Mouse (Mus musculus): ENCODE data around the gene Ube2ql1. TPM values are rescaled to one million over a fixed set of nuclear protein-coding genes. Genes with fewer than 3 reads are reported as not detected.

Ube2ql1 gene
- polyA plus RNA-seq, 1 experiment from 2014 or later = 73.1 TPM

GRCm38 (mm10) chr13:69752875-69753274, 13.2 kb upstream of the Ube2ql1 start:
- Histone ChIP-seq H3K4me3 (ENCODE audit: low read depth, low read length) (no peak overlapping the region), H3K4me2 (ENCODE audit: low read depth, low read length) (no peak overlapping the region), H3K27me3 (ENCODE audit: control insufficient read depth, insufficient read depth, low read length) (no peaks in the 10 kb centered on the region), H3K27ac (ENCODE audit: low read depth, low read length) (no peak overlapping the region), H3K4me1 (ENCODE audit: control insufficient read depth, insufficient read depth, low read length) (no peaks in the 10 kb centered on the region), H3K9ac (replicated peaks; ENCODE audit: low read depth, low read length) (no peak overlapping the region), H3K9me3 (ENCODE audit: control insufficient read depth, low read length) (no peaks in the 10 kb centered on the region), H3K36me3 (ENCODE audit: control insufficient read depth, insufficient read depth, low read length) (no peaks in the 10 kb centered on the region)
- WGBS = 85% methylated on average over 2 of the region's 2 CpGs
- no peak for ATAC-seq (ENCODE audit: low read depth)

GRCm38 (mm10) chr13:69751510-69751909, 11.8 kb upstream of the Ube2ql1 start:
- no peaks in the 10 kb centered on the region for H3K36me3 ChIP-seq (ENCODE audit: control insufficient read depth, insufficient read depth, low read length)
- no peak overlapping the region for H3K4me3 ChIP-seq (ENCODE audit: low read depth, low read length)
- H3K9ac ChIP-seq (replicated peaks; ENCODE audit: low read depth, low read length) = no peak overlapping the region
- H3K9me3 ChIP-seq (ENCODE audit: control insufficient read depth, low read length) = no peaks in the 10 kb centered on the region
- WGBS = 89% methylated on average over 6 of the region's 6 CpGs
- no peaks in the 10 kb centered on the region for H3K4me1 ChIP-seq (ENCODE audit: control insufficient read depth, insufficient read depth, low read length)
- no peak overlapping the region for H3K27ac ChIP-seq (ENCODE audit: low read depth, low read length)
- no peak for ATAC-seq (ENCODE audit: low read depth)
- H3K27me3 ChIP-seq (ENCODE audit: control insufficient read depth, insufficient read depth, low read length) = no peaks in the 10 kb centered on the region
- no peak overlapping the region for H3K4me2 ChIP-seq (ENCODE audit: low read depth, low read length)

GRCm38 (mm10) chr13:69748756-69749155, 9.1 kb upstream of the Ube2ql1 start:
- 46% methylated on average over 4 of the region's 4 CpGs for WGBS
- H3K9ac ChIP-seq (replicated peaks; ENCODE audit: low read depth, low read length) = no peak overlapping the region
- no peaks in the 10 kb centered on the region for H3K36me3 ChIP-seq (ENCODE audit: control insufficient read depth, insufficient read depth, low read length)
- H3K27ac ChIP-seq (ENCODE audit: low read depth, low read length) = no peak overlapping the region
- no peaks in the 10 kb centered on the region for H3K27me3 ChIP-seq (ENCODE audit: control insufficient read depth, insufficient read depth, low read length)
- H3K9me3 ChIP-seq (ENCODE audit: control insufficient read depth, low read length) = no peaks in the 10 kb centered on the region
- H3K4me2 ChIP-seq (ENCODE audit: low read depth, low read length) = no peak overlapping the region
- H3K4me3 ChIP-seq (ENCODE audit: low read depth, low read length) = no peak overlapping the region
- no peaks in the 10 kb centered on the region for H3K4me1 ChIP-seq (ENCODE audit: control insufficient read depth, insufficient read depth, low read length)
- ATAC-seq (ENCODE audit: low read depth) = no peak

- 2% methylated on average over 29 of the region's 29 CpGs for WGBS
- H3K27ac ChIP-seq (ENCODE audit: low read depth, low read length) = peak overlapping the region; percentile 82
- H3K9me3 ChIP-seq (ENCODE audit: control insufficient read depth, low read length) = no peaks in the 10 kb centered on the region
- H3K27me3 ChIP-seq (ENCODE audit: control insufficient read depth, insufficient read depth, low read length) = no peaks in the 10 kb centered on the region
- peak overlapping the region; percentile 83 for H3K4me3 ChIP-seq (ENCODE audit: low read depth, low read length)
- H3K4me1 ChIP-seq (ENCODE audit: control insufficient read depth, insufficient read depth, low read length) = no peaks in the 10 kb centered on the region
- H3K9ac ChIP-seq (replicated peaks; ENCODE audit: low read depth, low read length) = peak overlapping the region; percentile 59
- H3K36me3 ChIP-seq (ENCODE audit: control insufficient read depth, insufficient read depth, low read length) = no peaks in the 10 kb centered on the region
- peak; percentile 49 for ATAC-seq (ENCODE audit: low read depth)
- peak overlapping the region; percentile 89 for H3K4me2 ChIP-seq (ENCODE audit: low read depth, low read length)
Measured at GRCm38 (mm10) chr13:69740331-69741285, 919 bp upstream of the Ube2ql1 start.

GRCm38 (mm10) chr13:69739091-69739758, 464 bp downstream of the Ube2ql1 start:
- Histone ChIP-seq H3K4me1 (ENCODE audit: control insufficient read depth, insufficient read depth, low read length) (peaks cover 13% of the 10 kb centered on the region), H3K9me3 (ENCODE audit: control insufficient read depth, low read length) (no peaks in the 10 kb centered on the region), H3K9ac (replicated peaks; ENCODE audit: low read depth, low read length) (peak overlapping the region; percentile 90), H3K27me3 (ENCODE audit: control insufficient read depth, insufficient read depth, low read length) (no peaks in the 10 kb centered on the region), H3K4me3 (ENCODE audit: low read depth, low read length) (peak overlapping the region; percentile 83), H3K36me3 (ENCODE audit: control insufficient read depth, insufficient read depth, low read length) (no peaks in the 10 kb centered on the region), H3K27ac (ENCODE audit: low read depth, low read length) (peak overlapping the region; percentile 98), H3K4me2 (ENCODE audit: low read depth, low read length) (peak overlapping the region; percentile 89)
- WGBS = under 1% methylated on average over 72 of the region's 78 CpGs
- peak; percentile 68 for ATAC-seq (ENCODE audit: low read depth)

- Histone ChIP-seq H3K9me3 (ENCODE audit: control insufficient read depth, low read length) (no peaks in the 10 kb centered on the region), H3K9ac (replicated peaks; ENCODE audit: low read depth, low read length) (peak overlapping the region; percentile 90), H3K36me3 (ENCODE audit: control insufficient read depth, insufficient read depth, low read length) (no peaks in the 10 kb centered on the region), H3K27me3 (ENCODE audit: control insufficient read depth, insufficient read depth, low read length) (no peaks in the 10 kb centered on the region), H3K4me2 (ENCODE audit: low read depth, low read length) (peak overlapping the region; percentile 89), H3K27ac (ENCODE audit: low read depth, low read length) (peak overlapping the region; percentile 98; the same call in 1 of the 2 replicates), H3K4me1 (ENCODE audit: control insufficient read depth, insufficient read depth, low read length) (peaks cover 19% of the 10 kb centered on the region), H3K4me3 (ENCODE audit: low read depth, low read length) (peak overlapping the region; percentile 83)
- WGBS = under 1% methylated on average over 40 of the region's 40 CpGs
- ATAC-seq (ENCODE audit: low read depth) = no peak
Measured at GRCm38 (mm10) chr13:69738461-69738971, 1.2 kb downstream of the Ube2ql1 start.

GRCm38 (mm10) chr13:69737444-69738185, 2.1 kb downstream of the Ube2ql1 start:
- Histone ChIP-seq H3K4me2 (ENCODE audit: low read depth, low read length) (peak overlapping the region; percentile 89), H3K4me1 (ENCODE audit: control insufficient read depth, insufficient read depth, low read length) (peaks cover 24% of the 10 kb centered on the region), H3K4me3 (ENCODE audit: low read depth, low read length) (peak overlapping the region; percentile 83), H3K9ac (replicated peaks; ENCODE audit: low read depth, low read length) (peak overlapping the region; percentile 90), H3K27ac (ENCODE audit: low read depth, low read length) (no peak overlapping the region; the same call in 1 of the 2 replicates), H3K36me3 (ENCODE audit: control insufficient read depth, insufficient read depth, low read length) (no peaks in the 10 kb centered on the region), H3K9me3 (ENCODE audit: control insufficient read depth, low read length) (no peaks in the 10 kb centered on the region), H3K27me3 (ENCODE audit: control insufficient read depth, insufficient read depth, low read length) (no peaks in the 10 kb centered on the region)
- no peak for ATAC-seq (ENCODE audit: low read depth)
- WGBS = 18% methylated on average over 15 of the region's 19 CpGs

GRCm38 (mm10) chr13:69732636-69733035, 7.1 kb downstream of the Ube2ql1 start:
- Histone ChIP-seq H3K36me3 (ENCODE audit: control insufficient read depth, insufficient read depth, low read length) (peaks cover 16% of the 10 kb centered on the region), H3K4me1 (ENCODE audit: control insufficient read depth, insufficient read depth, low read length) (peaks cover 35% of the 10 kb centered on the region), H3K9ac (replicated peaks; ENCODE audit: low read depth, low read length) (no peak overlapping the region), H3K4me3 (ENCODE audit: low read depth, low read length) (no peak overlapping the region), H3K27ac (ENCODE audit: low read depth, low read length) (no peak overlapping the region), H3K27me3 (ENCODE audit: control insufficient read depth, insufficient read depth, low read length) (no peaks in the 10 kb centered on the region), H3K4me2 (ENCODE audit: low read depth, low read length) (peak overlapping the region; percentile 40), H3K9me3 (ENCODE audit: control insufficient read depth, low read length) (no peaks in the 10 kb centered on the region)
- ATAC-seq (ENCODE audit: low read depth) = no peak
- WGBS = 85% methylated on average over 6 of the region's 6 CpGs
